Mouse (Mus musculus) testis, adult 2 months (tissue): ENCODE measurements around the gene Rps6kc1.

Source experiments
- CTCF ChIP-seq: fragments of 200-500 bp; IDR thresholded peaks from 2 replicates; pipeline ENCODE4 v1.5.1; 2012; ENCODE audit warnings: low read depth, mild to moderate bottlenecking, inconsistent platforms, low read length, moderate library complexity; ENCODE audit not compliant: control insufficient read depth, insufficient read depth, insufficient replicate concordance
- POLR2A ChIP-seq: fragments of 200-500 bp; IDR thresholded peaks from 2 replicates; pipeline ENCODE4 v1.6.1; 2012; ENCODE audit warnings: low read depth, mild to moderate bottlenecking, inconsistent platforms, low read length, moderate library complexity; ENCODE audit not compliant: control insufficient read depth

DNA sequence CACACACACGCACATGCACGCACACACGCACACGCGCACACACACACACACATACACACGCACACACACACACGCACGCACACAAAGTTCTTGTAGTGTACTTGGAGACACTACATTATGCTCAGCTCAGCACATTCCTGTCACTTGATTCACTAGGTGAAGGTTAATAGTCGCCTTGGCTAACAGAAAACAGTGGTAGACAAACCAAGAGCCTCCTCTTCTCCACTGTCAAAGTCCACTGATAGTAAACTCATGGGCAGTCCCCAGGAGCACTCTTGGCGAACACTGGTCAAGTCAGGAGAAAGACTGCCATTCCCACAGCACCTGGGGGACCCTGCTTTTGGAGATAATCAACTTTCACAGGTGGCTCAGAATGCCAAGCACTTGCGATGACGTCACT, 40.5 kb downstream of the Rps6kc1 start:
- TF ChIP-seq POLR2A (no peak), CTCF (no peak)
